13 mouse cellular contexts compared by ENCODE assay signal in genomic region chr2:32294348-32294747, GRCm38 (mm10). TPM values are rescaled to one million over a fixed set of nuclear protein-coding genes. Genes with fewer than 3 reads are reported as not detected.
DNase-seq lines count a peak whose midpoint lies in the region; ATAC-seq and TF ChIP-seq lines count a peak whose summit lies in the region.
"Had no signal": no experiment of that assay in that cellular context is flagged by ENCODE, and none has a peak within 500 bp of the region (broad histone marks: within the 10 kb centered on the region; RNA-seq: fewer than 3 reads in every experiment).

No protein-coding gene starts in this region.

- no peak; the same call in 1 of the 2 replicates for ATAC-seq in lung, postnatal 0 days
- ATAC-seq: activated CD4-positive, CD25-positive, alpha-beta regulatory T cell, adult 4 months; midbrain, embryonic 15.5 days had no signal

- H3K4me2 ChIP-seq in lung, postnatal 0 days (replicated peaks; ENCODE audit: low read depth, low read length): no peak overlapping the region
- H3K4me2 ChIP-seq: kidney, embryonic 15.5 days; liver, embryonic 15.5 days; midbrain, embryonic 15.5 days had no signal

- no peaks in the 10 kb centered on the region for H3K9me3 ChIP-seq in lung, postnatal 0 days (ENCODE audit: low read length)
- no peaks in the 10 kb centered on the region for H3K9me3 ChIP-seq in midbrain, embryonic 10.5 days (replicated peaks)
- H3K9me3 ChIP-seq: forebrain, embryonic 10.5 days; kidney, embryonic 15.5 days; liver, embryonic 15.5 days; midbrain, embryonic 15.5 days had no signal

- WGBS in lung, postnatal 0 days: 62% methylated on average over 8 of the region's 8 CpGs
- WGBS in midbrain, embryonic 10.5 days: 90% methylated on average over 8 of the region's 8 CpGs

- no peak for TF ChIP-seq CTCF in lung, postnatal 0 days (IDR thresholded peaks at IDR 0.05)

- H3K9ac ChIP-seq in lung, postnatal 0 days (replicated peaks; ENCODE audit: low read depth): no peak overlapping the region
- H3K9ac ChIP-seq: kidney, embryonic 15.5 days; liver, embryonic 15.5 days; midbrain, embryonic 15.5 days had no signal

- intact Hi-C loops in gastrocnemius, postnatal 36 days (cut with DNase I): no loop called here

- no peak overlapping the region for H3K27ac ChIP-seq in lung, postnatal 0 days (ENCODE audit: low read length)
- H3K27ac ChIP-seq in midbrain, embryonic 10.5 days (replicated peaks): no peak overlapping the region
- H3K27ac ChIP-seq: forebrain, embryonic 10.5 days; kidney, embryonic 15.5 days; liver, embryonic 15.5 days; midbrain, embryonic 15.5 days had no signal

- H3K4me1 ChIP-seq in lung, postnatal 0 days (ENCODE audit: insufficient read depth, low read depth, low read length): peaks cover 2% of the 10 kb centered on the region; the same call in 1 of the 2 replicates
- H3K4me1 ChIP-seq in midbrain, embryonic 10.5 days: peaks cover 2% of the 10 kb centered on the region

- no peak for TF ChIP-seq EP300 in lung, postnatal 0 days (IDR thresholded peaks at IDR 0.05)

- H3K27me3 ChIP-seq in lung, postnatal 0 days (replicated peaks; ENCODE audit: insufficient read depth, low read length): no peaks in the 10 kb centered on the region
- no peaks in the 10 kb centered on the region for H3K27me3 ChIP-seq in midbrain, embryonic 10.5 days (ENCODE audit: low read depth, poor library complexity, severe bottlenecking)
- H3K27me3 ChIP-seq: kidney, embryonic 15.5 days; liver, embryonic 15.5 days; midbrain, embryonic 15.5 days had no signal

- peak; percentile 61 for DNase-seq in lung, postnatal 10 days
- no peak for DNase-seq in lung, postnatal 0 days (ENCODE audit: low spot score)
- peak; percentile 78 for DNase-seq in cerebellum, adult 9-10 months
- DNase-seq in gastrocnemius, postnatal 36 days: peak; percentile 57 to 58
- DNase-seq in lung, postnatal 4 days: peak; percentile 36 to 38
- DNase-seq in midbrain, embryonic 10.5 days (ENCODE audit: low spot score): no peak
- DNase-seq in embryo, embryonic 10.5 days (ENCODE audit: low spot score): no peak
- DNase-seq: thymus, adult 18-20 months had no signal

- H3K36me3 ChIP-seq in lung, postnatal 0 days (ENCODE audit: insufficient read depth, low read length): peaks cover 22% of the 10 kb centered on the region
- H3K36me3 ChIP-seq in midbrain, embryonic 10.5 days: peaks cover 64% of the 10 kb centered on the region

- H3K4me3 ChIP-seq in lung, postnatal 0 days (ENCODE audit: low read depth, low read length): no peak overlapping the region
- no peak overlapping the region for H3K4me3 ChIP-seq in midbrain, embryonic 10.5 days
- H3K4me3 ChIP-seq: forebrain, embryonic 10.5 days; kidney, embryonic 15.5 days; liver, embryonic 15.5 days; midbrain, embryonic 15.5 days had no signal

RNA-seq across cellular contexts. Expression of gene Swi5, which starts 6.5 kb away (rescaled TPM):
- polyA plus RNA-seq in lung, postnatal 0 days (2015; fragmentation: Nextera tagmentation; extraction: Ambion mirVana): 290 and 299 TPM in 2 replicates
- 100 to 1,000 TPM in 1 of 2 experiments, 10 to 100 TPM in 1; 97.6 to 126 TPM for total RNA-seq in gastrocnemius, postnatal 36 days (2021)
- polyA plus RNA-seq in midbrain, embryonic 10.5 days (2016; fragmentation: Nextera tagmentation; extraction: Ambion mirVana): 536 and 538 TPM in 2 replicates

RNA-seq across cellular contexts. Expression of gene Golga2, which starts 7.2 kb away (rescaled TPM):
- polyA plus RNA-seq in lung, postnatal 0 days (2015; fragmentation: Nextera tagmentation; extraction: Ambion mirVana): 20.0 and 21.9 TPM in 2 replicates
- total RNA-seq in gastrocnemius, postnatal 36 days (2021): 10 to 100 TPM; 54.1 to 54.7 TPM
- polyA plus RNA-seq in midbrain, embryonic 10.5 days (2016; fragmentation: Nextera tagmentation; extraction: Ambion mirVana): 16.7 and 21.1 TPM in 2 replicates

RNA-seq across cellular contexts. Expression of gene Uck1, which starts 34.4 kb away (rescaled TPM):
- polyA plus RNA-seq in lung, postnatal 0 days (2015; fragmentation: Nextera tagmentation; extraction: Ambion mirVana): 50.9 and 57.7 TPM in 2 replicates
- 10 to 100 TPM in 1 of 2 experiments, 1 to 10 TPM in 1; 8.1 to 11.6 TPM for total RNA-seq in gastrocnemius, postnatal 36 days (2021)
- 91.4 and 91.7 TPM in 2 replicates for polyA plus RNA-seq in midbrain, embryonic 10.5 days (2016; fragmentation: Nextera tagmentation; extraction: Ambion mirVana)

RNA-seq across cellular contexts. Expression of gene Ciz1, which starts 57.8 kb away (rescaled TPM):
- 20.1 and 20.4 TPM in 2 replicates for polyA plus RNA-seq in lung, postnatal 0 days (2015; fragmentation: Nextera tagmentation; extraction: Ambion mirVana)
- total RNA-seq in gastrocnemius, postnatal 36 days (2021): 10 to 100 TPM; 23.2 to 25.4 TPM
- 60.5 and 69.8 TPM in 2 replicates for polyA plus RNA-seq in midbrain, embryonic 10.5 days (2016; fragmentation: Nextera tagmentation; extraction: Ambion mirVana)

RNA-seq across cellular contexts. Expression of gene Pomt1, which starts 58.0 kb away (rescaled TPM):
- 9.2 TPM in 2 replicates for polyA plus RNA-seq in lung, postnatal 0 days (2015; fragmentation: Nextera tagmentation; extraction: Ambion mirVana)
- 10 to 100 TPM; 12.0 to 12.2 TPM for total RNA-seq in gastrocnemius, postnatal 36 days (2021)
- polyA plus RNA-seq in midbrain, embryonic 10.5 days (2016; fragmentation: Nextera tagmentation; extraction: Ambion mirVana): 27.4 and 30.3 TPM in 2 replicates

Comparison
In these comparisons a context has a peak if more than half of its experiments do, and no peak if none do; other contexts are left out.
1. DNase-seq: peak in lung, postnatal 10 days (single experiment), cerebellum, adult 9-10 months (single experiment), gastrocnemius, postnatal 36 days (2 of 2) and lung, postnatal 4 days (2 of 2); none in lung, postnatal 0 days (single experiment), midbrain, embryonic 10.5 days (single experiment) and embryo, embryonic 10.5 days (single experiment).